Mouse (Mus musculus) forelimb bud, embryonic 11.5 days (tissue): ENCODE data around the gene Aqp3.

Experiments
- DNase-seq: peaks from one replicate; pipeline ENCODE4 v3.0.0-alpha.2; 2012; ENCODE audit warnings: low read depth, low spot score

The Aqp3 gene

GRCm38 (mm10) chr4:41097871-41098576, at the start of gene Aqp3:
Gene Aqp3, minus strand, starts transcription at chr4:41098183.
- no peak for DNase-seq

DNA sequence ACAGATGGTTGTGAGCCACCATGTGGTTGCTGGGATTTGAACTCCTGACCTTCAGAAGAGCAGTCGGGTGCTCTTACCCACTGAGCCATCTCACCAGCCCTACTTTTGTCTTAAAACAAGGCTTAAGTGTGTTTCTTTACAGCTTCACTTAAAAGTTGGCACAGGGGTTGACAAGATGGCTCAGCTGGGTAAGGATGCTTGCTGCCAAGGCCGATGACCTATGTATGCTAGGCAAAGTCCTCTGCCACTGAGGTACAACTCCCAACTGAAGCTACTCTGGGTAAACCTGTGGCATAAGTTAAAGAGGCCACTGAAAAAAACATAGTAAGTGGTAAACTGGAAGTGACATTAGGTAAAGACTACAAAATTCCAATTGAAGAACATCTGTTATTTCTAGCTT, 44.6 kb upstream of the Aqp3 start:
- no peak for DNase-seq

DNA sequence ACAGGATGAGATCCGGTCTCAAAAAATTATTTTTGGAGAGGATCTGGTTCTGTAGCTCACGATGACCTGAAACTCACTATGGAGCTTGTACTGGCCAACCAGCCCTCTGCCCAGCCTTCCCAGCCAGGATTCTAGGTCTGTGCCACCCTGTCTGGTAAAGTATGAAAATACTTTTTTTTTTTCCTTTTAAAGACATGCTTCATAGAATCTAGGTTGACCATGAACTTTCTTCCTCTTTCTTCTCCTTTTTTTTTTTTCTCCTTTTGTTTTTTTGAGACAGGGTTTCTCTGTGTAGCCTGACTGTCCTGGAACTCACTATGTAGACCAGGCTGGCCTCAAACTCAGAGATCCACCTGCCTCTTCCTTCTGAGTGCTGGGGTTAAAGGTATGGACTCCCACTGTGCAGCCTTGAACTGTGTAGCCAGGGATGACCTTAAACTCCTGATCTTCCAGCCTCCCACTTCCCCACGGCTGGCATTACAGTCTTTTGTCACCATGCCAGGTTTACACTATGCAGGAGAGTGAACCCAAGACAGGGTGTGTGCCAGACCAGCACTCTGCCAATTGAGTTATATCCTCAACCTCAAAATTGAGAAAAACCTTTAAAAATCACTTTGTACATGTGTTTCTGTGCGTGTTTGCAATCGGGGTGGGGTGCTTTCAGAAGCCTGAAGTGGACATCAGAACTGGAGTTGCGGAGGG, 42.3 kb upstream of the Aqp3 start:
- no peak for DNase-seq

DNA sequence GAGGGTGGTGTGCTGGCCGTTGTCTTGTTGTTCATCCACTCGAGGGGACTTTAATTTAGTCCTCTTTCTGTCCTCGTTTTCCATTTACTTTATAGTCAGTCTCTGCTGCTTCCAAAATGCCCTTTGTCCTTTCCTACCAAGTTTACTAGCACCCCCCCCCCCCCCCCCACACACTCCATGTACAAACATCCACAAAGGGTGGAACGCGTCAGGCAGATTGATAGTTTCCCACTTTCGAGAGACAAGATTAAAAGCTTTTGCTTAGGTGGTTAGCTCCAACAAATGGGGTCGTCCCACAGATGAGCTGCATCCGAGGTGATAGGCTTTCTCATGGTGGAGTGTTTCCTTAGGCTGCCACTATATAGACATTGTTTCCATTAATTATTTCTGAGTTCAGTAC, 38.8 kb upstream of the Aqp3 start:
- no peak for DNase-seq

DNA sequence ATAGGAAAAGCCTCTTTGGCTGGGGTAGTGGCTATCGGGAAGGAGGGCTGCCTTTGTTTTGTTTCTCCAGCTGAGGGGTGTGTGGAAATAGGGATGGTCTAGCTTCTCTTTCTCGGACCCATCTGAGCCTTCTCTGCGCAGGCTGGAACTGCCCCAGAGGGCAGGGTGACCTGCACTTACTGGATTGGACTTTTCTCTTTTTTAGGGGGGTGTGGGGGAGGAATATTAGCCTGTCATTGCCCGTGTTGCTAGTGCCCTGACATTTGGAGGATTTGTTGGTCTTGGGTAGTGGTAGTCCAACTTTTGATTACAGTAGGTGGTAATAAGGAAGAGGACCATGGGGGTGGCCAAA, 38.4 kb upstream of the Aqp3 start:
- peak; percentile 30 for DNase-seq

GRCm38 (mm10) chr4:41135711-41136453, 37.9 kb upstream of the Aqp3 start, which contains the start of gene Ube2r2:
Gene Ube2r2, plus strand, starts transcription at chr4:41135743.
- peak; percentile 74 for DNase-seq

GRCm38 (mm10) chr4:41134935-41135710, 37.1 kb upstream of the Aqp3 start:
- DNase-seq: peak; percentile 80

DNA sequence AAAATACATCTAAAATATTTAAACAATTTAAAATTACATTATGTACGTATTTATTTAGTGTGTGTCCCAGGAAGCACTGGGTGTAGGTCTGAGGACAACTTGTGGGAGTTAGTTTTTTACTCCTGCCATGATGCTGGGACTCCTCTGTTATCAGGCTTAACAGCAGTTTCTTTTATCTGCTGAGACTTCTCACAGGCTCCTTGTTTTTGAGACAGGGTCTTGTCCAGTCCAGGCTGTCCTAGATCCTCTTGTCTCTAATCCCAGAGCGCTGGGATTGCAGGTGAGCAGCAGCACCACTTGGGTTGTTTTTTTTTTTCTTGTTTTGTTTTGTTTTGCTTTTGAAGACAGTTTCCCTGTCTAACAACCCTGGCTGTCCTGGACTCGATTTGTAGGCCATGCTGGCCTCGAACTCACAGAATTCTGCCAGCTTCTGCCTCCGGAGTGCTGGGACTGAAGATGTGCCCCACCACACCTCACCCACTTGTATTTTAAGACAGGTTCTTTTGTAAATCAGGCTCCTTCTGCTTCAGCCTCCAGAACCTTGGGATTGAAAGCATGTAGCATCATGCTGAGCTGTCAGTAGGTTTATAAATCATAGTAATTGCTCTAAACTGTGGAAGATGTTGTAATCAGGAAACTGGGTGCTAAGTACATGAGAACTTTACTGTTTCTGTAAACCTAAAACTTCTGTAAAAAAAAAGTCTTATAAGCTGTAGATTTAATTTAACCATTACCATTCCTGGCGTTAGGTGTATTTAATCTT, 35.7 kb upstream of the Aqp3 start:
- DNase-seq: no peak

- no peak for DNase-seq
Observed at GRCm38 (mm10) chr4:41132471-41132870, 34.5 kb upstream of the Aqp3 start.

DNA sequence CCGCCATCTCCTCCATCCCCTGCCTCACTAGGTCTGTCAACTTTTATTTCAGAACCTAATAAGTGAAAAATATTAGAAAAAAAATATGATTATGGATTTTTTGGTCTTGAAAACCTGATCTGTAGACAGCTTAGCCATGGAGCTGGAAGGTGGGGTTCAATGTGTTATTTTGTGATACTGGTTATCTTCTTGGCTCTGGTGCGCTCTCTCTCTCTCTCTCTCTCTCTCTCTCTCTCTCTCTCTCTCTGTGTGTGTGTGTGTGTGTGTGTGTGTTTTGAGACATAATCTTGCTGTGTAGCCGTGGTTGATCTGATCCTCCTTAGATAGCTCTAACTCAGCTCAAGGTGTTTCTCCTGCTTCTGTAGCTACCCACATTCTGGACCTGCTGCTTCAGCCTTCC, 31.9 kb upstream of the Aqp3 start:
- DNase-seq: no peak

DNA sequence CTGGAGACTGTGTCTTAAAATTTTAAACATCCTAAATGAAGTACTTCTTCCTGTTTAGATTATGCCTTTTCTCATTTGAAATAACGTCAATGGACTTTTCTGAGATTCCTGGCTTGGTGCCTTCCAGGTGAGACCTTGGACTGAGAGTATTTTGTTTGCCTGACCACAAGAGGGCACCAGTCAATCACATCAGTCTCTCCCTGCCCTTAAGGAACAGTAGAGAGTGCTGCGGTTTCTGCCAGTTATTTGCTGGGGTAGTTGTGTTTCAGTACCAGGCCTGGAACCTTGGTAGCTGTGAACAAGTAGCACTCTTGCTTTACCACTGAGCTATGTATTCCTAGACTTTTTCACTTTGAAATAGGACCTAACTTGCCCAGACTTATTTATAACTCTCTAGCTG, 31.4 kb upstream of the Aqp3 start:
- peak; percentile 66 for DNase-seq

- peak; percentile 99 for DNase-seq
Observed at GRCm38 (mm10) chr4:41124180-41124951, 26.4 kb upstream of the Aqp3 start, which contains the start of gene Nol6. Gene Nol6, minus strand, starts transcription at chr4:41124455.

DNA sequence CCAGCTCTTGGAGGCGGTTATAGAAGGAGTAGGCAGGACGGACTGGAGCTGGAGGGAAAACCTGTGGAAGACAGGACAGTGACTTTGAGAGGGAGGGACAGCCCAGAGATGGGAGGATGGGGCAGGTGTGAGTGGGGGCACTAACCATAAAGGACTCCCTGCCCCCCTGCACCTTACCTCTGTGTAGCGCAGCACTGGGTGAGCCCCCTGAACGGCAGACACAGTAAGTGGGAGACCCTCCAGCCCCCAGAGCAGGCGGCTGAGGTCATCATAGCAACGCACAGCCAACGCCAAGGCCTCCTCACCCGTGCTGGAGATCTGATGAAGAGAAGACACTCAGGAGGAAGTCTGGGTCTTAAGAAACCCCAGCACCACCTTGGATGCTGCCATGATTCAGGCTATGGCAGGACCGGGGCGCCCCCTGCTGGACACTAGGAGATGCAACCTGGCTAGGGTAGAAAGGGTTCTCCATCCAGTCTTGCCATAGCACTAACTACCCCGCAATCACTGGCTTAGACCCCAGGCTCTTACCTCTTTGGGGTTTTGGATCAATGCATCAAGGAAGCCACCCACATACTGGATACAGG, 20.8 kb upstream of the Aqp3 start:
- DNase-seq: peak; percentile 48

DNA sequence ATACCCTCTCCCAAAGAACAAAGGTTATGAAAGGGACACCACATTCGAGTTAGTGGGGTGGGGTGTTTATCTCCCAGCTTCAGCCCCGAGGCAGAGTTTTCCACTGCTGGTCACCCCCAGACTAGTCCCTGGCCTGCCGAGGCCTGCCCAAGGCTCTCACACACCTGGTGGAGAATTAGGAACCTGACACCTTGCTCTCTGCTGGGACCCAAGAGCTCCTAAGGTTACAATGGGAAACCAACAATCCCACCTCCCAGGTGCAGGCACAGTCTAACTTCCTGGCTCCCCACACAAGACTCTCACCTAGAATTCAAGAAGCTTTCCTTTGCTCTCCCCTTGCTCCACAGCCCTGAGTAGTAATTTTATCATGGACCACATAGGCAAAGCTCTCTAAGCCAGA, 18.8 kb upstream of the Aqp3 start:
- DNase-seq: no peak

- no peak for DNase-seq
Observed at GRCm38 (mm10) chr4:41115793-41116192, 17.8 kb upstream of the Aqp3 start.

- DNase-seq: no peak
Observed at GRCm38 (mm10) chr4:41115074-41115473, 17.1 kb upstream of the Aqp3 start.

DNA sequence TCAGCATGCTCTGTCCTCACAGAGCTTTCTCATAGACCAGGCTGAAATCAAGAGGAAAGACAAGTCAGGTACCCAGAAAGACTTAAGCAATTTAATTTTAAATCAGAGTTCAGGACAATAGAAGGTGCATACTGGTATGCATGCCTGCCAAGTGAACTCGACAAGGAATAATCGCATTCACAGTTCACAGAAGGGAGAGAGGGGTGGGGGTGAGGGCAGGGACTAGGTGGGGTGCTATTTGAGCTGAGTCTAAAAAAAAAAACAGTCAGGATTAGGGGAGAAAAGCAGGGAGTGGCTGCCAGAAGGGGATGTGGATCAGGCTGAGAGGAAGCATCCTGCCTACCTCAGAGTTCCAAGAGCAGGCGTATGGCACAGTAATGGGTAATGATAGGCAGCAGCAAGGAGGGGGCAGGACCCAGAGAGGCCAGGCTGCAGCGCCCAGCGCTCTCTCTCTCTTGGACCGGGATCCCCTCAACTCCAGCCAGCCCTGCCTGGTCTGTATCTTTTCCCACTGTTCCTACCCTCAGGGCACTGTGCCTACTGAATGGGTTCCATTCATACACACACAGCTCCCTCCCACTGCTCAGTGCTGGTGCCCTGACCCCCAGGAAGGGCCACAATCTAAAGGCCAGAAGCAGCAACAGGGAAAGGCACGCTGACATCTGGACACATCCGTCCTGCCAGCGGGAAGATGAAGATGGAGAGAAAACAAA, 16.5 kb upstream of the Aqp3 start:
- no peak for DNase-seq

DNA sequence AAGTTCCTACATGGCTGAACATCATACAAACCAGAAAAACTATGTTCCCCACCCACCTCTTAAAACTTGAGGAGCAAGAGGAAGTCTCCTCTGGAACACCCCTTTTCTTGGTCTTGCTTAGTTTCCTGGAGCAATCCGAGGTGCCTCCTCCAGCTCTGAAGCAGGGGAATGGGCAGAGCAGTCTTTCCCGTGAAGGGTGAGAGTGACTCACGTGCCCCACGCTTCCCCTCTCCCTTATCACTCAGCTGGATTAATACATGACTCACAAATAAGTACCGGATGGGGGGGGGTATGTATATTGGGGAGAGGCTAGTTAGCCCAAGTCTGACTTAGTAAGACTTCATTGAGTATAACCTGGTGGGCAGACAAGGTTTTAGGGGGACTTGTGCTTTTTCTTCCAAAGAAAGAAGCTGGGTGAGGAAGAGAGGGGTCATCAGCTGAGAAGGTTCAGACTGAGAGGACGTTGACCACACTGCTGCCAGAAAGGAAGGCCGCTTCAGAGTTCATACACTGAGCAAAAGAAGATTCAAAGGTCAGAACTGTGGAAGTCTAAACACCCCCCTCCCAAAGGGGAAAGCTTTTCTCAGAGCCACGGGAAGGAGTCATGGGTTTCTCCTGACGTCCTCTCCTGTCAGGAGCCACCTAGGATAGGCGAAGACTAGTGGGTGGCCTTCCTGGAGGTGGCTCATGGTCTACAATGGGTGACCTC, 10.9 kb upstream of the Aqp3 start:
- DNase-seq: no peak

- no peak for DNase-seq
Observed at GRCm38 (mm10) chr4:41107440-41107839, 9.5 kb upstream of the Aqp3 start.
